Mouse (Mus musculus) adrenal gland, postnatal 36 days (tissue): Measurements from ENCODE around the gene Abi1. TPM values are rescaled to one million over a fixed set of nuclear protein-coding genes. Genes with fewer than 3 reads are reported as not detected.
A peak's percentile ranks its signal among the peaks of the same experiment; 100 is the strongest.
"Not testable (repeated sequence)": the region's sequence is repeated elsewhere in the genome, so short reads cannot be mapped to it uniquely, and the experiment has no call there.

ENCODE experiments used
- DNase-seq, 2 experiments: peaks; one replicate each; pipeline ENCODE4 v3.0.0; 2021; ENCODE audit warnings: mixed read lengths in 1 of 2
- total RNA-seq, 2 experiments: library from RNA; stranded (reverse); gene quantifications; 2 replicates each; pipeline ENCODE4 v1.2.3; 2021

Gene Abi1
- total RNA-seq, 2 experiments from 2014 or later = 67.3 to 72.7 TPM

- peak in 1 of 2 experiments; percentile 30 for DNase-seq
Observed at GRCm38 (mm10) chr2:23034692-23035435, 5.2 kb downstream of the Abi1 start.

GRCm38 (mm10) chr2:23030631-23031030, 9.4 kb downstream of the Abi1 start:
- no peak for DNase-seq

GRCm38 (mm10) chr2:23028826-23029225, 11.2 kb downstream of the Abi1 start:
- DNase-seq = no peak

- DNase-seq = no peak
Observed at GRCm38 (mm10) chr2:23026379-23026778, 13.7 kb downstream of the Abi1 start.

- no peak for DNase-seq
Observed at GRCm38 (mm10) chr2:23023714-23024282, 16.2 kb downstream of the Abi1 start.

GRCm38 (mm10) chr2:23023023-23023422, 17.0 kb downstream of the Abi1 start:
- no peak for DNase-seq

GRCm38 (mm10) chr2:23021721-23022120, 18.3 kb downstream of the Abi1 start:
- peak; percentile 67 to 74 for DNase-seq

GRCm38 (mm10) chr2:23021320-23021719, 18.7 kb downstream of the Abi1 start:
- no peak for DNase-seq

GRCm38 (mm10) chr2:23019170-23019569, 20.9 kb downstream of the Abi1 start:
- DNase-seq = no peak

GRCm38 (mm10) chr2:23016121-23016520, 23.9 kb downstream of the Abi1 start:
- DNase-seq = no peak

GRCm38 (mm10) chr2:23015335-23015734, 24.7 kb downstream of the Abi1 start:
- no peak for DNase-seq

- DNase-seq = not testable (repeated sequence)
Observed at GRCm38 (mm10) chr2:23014935-23015334, 25.1 kb downstream of the Abi1 start.

- DNase-seq = no peak
Observed at GRCm38 (mm10) chr2:23008256-23008655, 31.8 kb downstream of the Abi1 start.

GRCm38 (mm10) chr2:23007577-23007976, 32.5 kb downstream of the Abi1 start:
- no peak for DNase-seq

- no peak for DNase-seq
Observed at GRCm38 (mm10) chr2:23007149-23007548, 32.9 kb downstream of the Abi1 start.

- peak; percentile 37 to 40 for DNase-seq
Observed at GRCm38 (mm10) chr2:23006219-23006618, 33.8 kb downstream of the Abi1 start.

- no peak for DNase-seq
Observed at GRCm38 (mm10) chr2:23002637-23003036, 37.4 kb downstream of the Abi1 start.

- DNase-seq = no peak
Observed at GRCm38 (mm10) chr2:22999620-23000019, 40.4 kb downstream of the Abi1 start.

GRCm38 (mm10) chr2:22998804-22999203, 41.2 kb downstream of the Abi1 start:
- no peak for DNase-seq

GRCm38 (mm10) chr2:22998015-22998414, 42.0 kb downstream of the Abi1 start:
- DNase-seq = no peak

GRCm38 (mm10) chr2:22996071-22996470, 44.0 kb downstream of the Abi1 start:
- no peak for DNase-seq

- no peak for DNase-seq
Observed at GRCm38 (mm10) chr2:22985973-22986657, 53.9 kb downstream of the Abi1 start.

GRCm38 (mm10) chr2:22977387-22977973, 62.6 kb downstream of the Abi1 start:
- no peak for DNase-seq
